In genomic region chr13:3358996-3359750, GRCm38 (mm10) we compare ENCODE assay signal across 8 mouse cellular contexts.
A peak's percentile ranks its signal among the peaks of the same experiment; 100 is the strongest.
DNase-seq lines count a peak whose midpoint lies in the region; ATAC-seq lines count a peak whose summit lies in the region.

No protein-coding gene starts in this region.

- no peaks in the 10 kb centered on the region for H3K9me3 ChIP-seq in lung, embryonic 15.5 days
- 0 out of 2 replicates have a peak, but pooled peaks cover 6% of the 10 kb centered on the region for H3K9me3 ChIP-seq in embryonic facial prominence, embryonic 10.5 days
- no peaks in the 10 kb centered on the region; the same call in 1 of the 2 replicates for H3K9me3 ChIP-seq in hindbrain, embryonic 12.5 days (replicated peaks)
- no peaks in the 10 kb centered on the region for H3K9me3 ChIP-seq in limb, embryonic 13.5 days
- no peaks in the 10 kb centered on the region for H3K9me3 ChIP-seq in neural tube, embryonic 14.5 days (ENCODE audit: control insufficient read depth, low read length)

- ATAC-seq in lung, embryonic 15.5 days (ENCODE audit: borderline replicate concordance, extremely low read depth, low FRiP score, low TSS enrichment), result peak; percentile 2; the same call in 1 of the 2 replicates
- peak; percentile 24; the same call in 1 of the 2 replicates for ATAC-seq in hindbrain, embryonic 12.5 days (ENCODE audit: low FRiP score)
- peak; percentile 60; the same call in 1 of the 2 replicates for ATAC-seq in limb, embryonic 13.5 days (ENCODE audit: low FRiP score, low read depth)
- ATAC-seq in neural tube, embryonic 14.5 days (ENCODE audit: low read depth), result 0 out of 2 replicates have a peak, but pooled peaks have one; percentile 20
- ATAC-seq in erythroblast, adult 5-6 weeks (replicated peaks; ENCODE audit: low FRiP score, poor library complexity, severe bottlenecking), result no peak

- peak overlapping the region; percentile 99 for H3K4me2 ChIP-seq in lung, embryonic 15.5 days
- peak overlapping the region; percentile 93 for H3K4me2 ChIP-seq in hindbrain, embryonic 12.5 days (replicated peaks)
- peak overlapping the region; percentile 97 for H3K4me2 ChIP-seq in limb, embryonic 13.5 days (replicated peaks)
- peak overlapping the region; percentile 87; the same call in 1 of the 2 replicates for H3K4me2 ChIP-seq in neural tube, embryonic 14.5 days (ENCODE audit: low read depth, low read length)

- peak overlapping the region; percentile 40; the same call in 1 of the 2 replicates for H3K9ac ChIP-seq in lung, embryonic 15.5 days
- no peak overlapping the region for H3K9ac ChIP-seq in hindbrain, embryonic 12.5 days
- H3K9ac ChIP-seq in limb, embryonic 13.5 days, result no peak overlapping the region
- no peak overlapping the region for H3K9ac ChIP-seq in neural tube, embryonic 14.5 days (replicated peaks; ENCODE audit: low read depth, low read length)

- no peak for DNase-seq in lung, postnatal 25 days (ENCODE audit: low spot score)
- DNase-seq in embryonic facial prominence, embryonic 10.5 days (ENCODE audit: low spot score), result peak; percentile 47
- DNase-seq in urinary bladder, postnatal 25 days (ENCODE audit: low spot score), result no peak

- H3K36me3 ChIP-seq in lung, embryonic 15.5 days, result no peaks in the 10 kb centered on the region
- H3K36me3 ChIP-seq in embryonic facial prominence, embryonic 10.5 days (replicated peaks), result no peaks in the 10 kb centered on the region
- no peaks in the 10 kb centered on the region for H3K36me3 ChIP-seq in hindbrain, embryonic 12.5 days
- no peaks in the 10 kb centered on the region for H3K36me3 ChIP-seq in limb, embryonic 13.5 days
- H3K36me3 ChIP-seq in neural tube, embryonic 14.5 days (ENCODE audit: control insufficient read depth, insufficient read depth, low read length), result no peaks in the 10 kb centered on the region

- peak overlapping the region; percentile 56 for H3K4me3 ChIP-seq in lung, embryonic 15.5 days
- peak overlapping the region; percentile 62 for H3K4me3 ChIP-seq in embryonic facial prominence, embryonic 10.5 days
- peak overlapping the region; percentile 48 for H3K4me3 ChIP-seq in hindbrain, embryonic 12.5 days
- peak overlapping the region; percentile 54 for H3K4me3 ChIP-seq in limb, embryonic 13.5 days
- no peak overlapping the region for H3K4me3 ChIP-seq in neural tube, embryonic 14.5 days (ENCODE audit: low read depth, low read length)

- H3K27me3 ChIP-seq in lung, embryonic 15.5 days, result peaks cover 41% of the 10 kb centered on the region
- peaks cover 59% of the 10 kb centered on the region for H3K27me3 ChIP-seq in embryonic facial prominence, embryonic 10.5 days (replicated peaks; ENCODE audit: low read depth, poor library complexity, severe bottlenecking)
- peaks cover 55% of the 10 kb centered on the region for H3K27me3 ChIP-seq in hindbrain, embryonic 12.5 days
- peaks cover 63% of the 10 kb centered on the region for H3K27me3 ChIP-seq in limb, embryonic 13.5 days
- peaks cover 26% of the 10 kb centered on the region for H3K27me3 ChIP-seq in neural tube, embryonic 14.5 days (ENCODE audit: control insufficient read depth, insufficient read depth, low read length)

- WGBS in lung, embryonic 15.5 days, result 3% methylated on average over 41 of the region's 41 CpGs
- 1% methylated on average over 41 of the region's 41 CpGs for WGBS in embryonic facial prominence, embryonic 10.5 days
- WGBS in hindbrain, embryonic 12.5 days, result under 1% methylated on average over 41 of the region's 41 CpGs
- under 1% methylated on average over 38 of the region's 41 CpGs for WGBS in limb, embryonic 13.5 days
- under 1% methylated on average over 41 of the region's 41 CpGs for WGBS in neural tube, embryonic 14.5 days

- H3K27ac ChIP-seq in lung, embryonic 15.5 days, result peak overlapping the region; percentile 85
- H3K27ac ChIP-seq in embryonic facial prominence, embryonic 10.5 days (replicated peaks), result no peak overlapping the region
- H3K27ac ChIP-seq in hindbrain, embryonic 12.5 days, result no peak overlapping the region
- no peak overlapping the region for H3K27ac ChIP-seq in limb, embryonic 13.5 days
- H3K27ac ChIP-seq in neural tube, embryonic 14.5 days (ENCODE audit: low read depth, low read length), result no peak overlapping the region

- peaks cover 18% of the 10 kb centered on the region for H3K4me1 ChIP-seq in lung, embryonic 15.5 days
- peaks cover 33% of the 10 kb centered on the region for H3K4me1 ChIP-seq in embryonic facial prominence, embryonic 10.5 days
- peaks cover 28% of the 10 kb centered on the region for H3K4me1 ChIP-seq in hindbrain, embryonic 12.5 days
- H3K4me1 ChIP-seq in limb, embryonic 13.5 days, result peaks cover 18% of the 10 kb centered on the region
- no peaks in the 10 kb centered on the region for H3K4me1 ChIP-seq in neural tube, embryonic 14.5 days (ENCODE audit: control insufficient read depth, insufficient read depth, low read length)
